Mouse (Mus musculus): ENCODE results near the gene Igsf10. TPM values are rescaled to one million over a fixed set of nuclear protein-coding genes. Genes with fewer than 3 reads are reported as not detected.

Igsf10 gene
- total RNA-seq, 2 experiments from 2014 or later = 2.8 to 4.2 TPM

DNA sequence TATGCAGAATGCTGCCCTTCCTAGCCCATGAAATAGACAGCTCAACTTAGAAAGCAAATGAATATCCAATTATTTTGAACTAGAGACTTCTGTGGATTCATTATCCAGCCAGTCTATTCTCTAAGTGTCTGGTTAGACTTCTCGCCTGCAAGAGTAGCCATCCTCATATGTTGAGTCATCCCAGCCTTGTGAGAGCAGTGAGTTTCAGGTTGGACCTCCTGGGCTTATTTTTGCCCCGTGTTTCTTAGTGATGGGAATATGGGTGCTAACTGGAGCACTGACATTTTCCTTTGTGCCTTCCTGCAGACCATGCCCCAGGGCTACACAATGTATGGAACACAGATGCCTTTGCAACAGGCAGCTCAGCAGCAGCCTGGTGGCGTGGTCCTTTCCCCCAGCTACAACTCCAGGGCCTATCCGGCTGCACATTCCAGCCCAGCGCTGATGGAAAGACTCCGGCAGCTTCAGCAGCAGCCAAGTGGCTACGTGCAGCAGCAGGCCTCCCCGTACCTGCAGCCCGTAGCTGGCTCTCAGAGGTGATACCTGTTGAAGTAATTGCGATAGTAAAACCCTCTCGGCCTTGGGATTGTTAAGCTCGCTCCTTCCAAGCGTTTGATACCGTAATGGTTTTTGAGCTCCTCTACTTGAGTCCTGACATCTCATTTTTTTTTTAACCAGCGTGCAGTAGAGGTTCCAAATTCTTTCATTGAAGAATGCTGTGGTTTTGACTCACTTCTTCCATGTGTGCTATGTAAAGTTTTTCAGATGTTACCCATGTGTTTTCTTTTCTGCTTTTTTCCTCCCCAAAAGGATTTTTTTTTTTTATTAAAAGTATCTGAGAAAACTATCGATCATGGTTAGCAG is 48.3 kb downstream of the Igsf10 start:
- no peak for DNase-seq (ENCODE audit: low spot score)
- intact Hi-C loops (cut with DNase I) = no loop called here

DNA sequence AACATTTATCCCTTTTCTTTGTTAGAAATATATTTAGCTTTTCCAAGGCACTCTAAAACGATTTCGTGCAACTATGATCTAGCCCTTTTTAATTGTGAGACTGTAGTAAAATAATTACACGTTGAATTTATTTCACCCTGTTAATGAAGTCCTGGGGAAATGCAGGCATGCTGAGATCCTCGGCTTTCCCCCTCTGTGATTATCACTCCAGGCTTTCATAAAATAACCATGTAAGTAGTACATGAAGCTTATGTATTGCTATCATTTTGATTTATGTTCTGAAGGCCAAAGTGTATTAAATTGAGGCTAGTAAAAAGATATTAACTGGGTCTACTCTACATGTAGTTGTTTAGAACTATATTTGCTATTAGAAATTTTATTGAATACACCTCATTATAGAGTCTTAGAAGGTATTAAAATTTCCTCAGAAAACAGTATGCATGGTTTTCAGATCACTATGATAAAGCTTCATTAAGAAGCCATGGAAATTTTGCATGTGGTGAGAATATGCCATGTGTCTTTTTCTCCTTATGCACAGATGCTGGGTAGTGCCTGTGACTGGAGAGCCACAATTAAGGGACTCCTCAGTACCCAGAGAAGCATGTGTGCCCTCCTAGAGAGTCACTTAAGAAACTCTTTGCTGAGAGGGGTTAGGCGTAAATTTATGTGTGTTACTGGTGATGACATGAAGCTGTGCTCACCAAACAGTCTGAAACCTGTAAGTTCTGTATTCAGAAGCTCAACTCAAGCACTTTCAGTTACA is 50.6 kb downstream of the Igsf10 start:
- intact Hi-C loops (cut with DNase I) = no loop called here
- DNase-seq (ENCODE audit: low spot score) = no peak

DNA sequence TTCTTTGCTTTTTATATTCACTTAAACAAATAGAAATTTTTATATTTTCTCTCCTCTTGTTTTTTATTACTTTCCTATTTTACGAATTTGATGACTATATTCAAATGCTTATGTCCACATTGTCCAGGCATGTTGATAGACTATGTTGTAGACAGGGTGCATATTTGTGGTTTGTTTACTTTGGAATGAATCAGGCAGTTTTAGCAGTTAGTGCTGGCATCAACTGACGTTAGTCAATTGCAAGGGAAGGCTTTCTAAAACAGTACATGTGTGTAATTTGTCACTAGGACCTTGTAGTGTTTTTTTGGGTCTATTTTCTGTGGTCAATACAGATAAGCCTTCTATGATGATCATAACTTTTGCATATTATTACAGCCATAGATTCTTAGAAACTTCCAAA is 53.6 kb downstream of the Igsf10 start:
- DNase-seq (ENCODE audit: low spot score) = no peak
- intact Hi-C loops (cut with DNase I) = no loop called here

DNA sequence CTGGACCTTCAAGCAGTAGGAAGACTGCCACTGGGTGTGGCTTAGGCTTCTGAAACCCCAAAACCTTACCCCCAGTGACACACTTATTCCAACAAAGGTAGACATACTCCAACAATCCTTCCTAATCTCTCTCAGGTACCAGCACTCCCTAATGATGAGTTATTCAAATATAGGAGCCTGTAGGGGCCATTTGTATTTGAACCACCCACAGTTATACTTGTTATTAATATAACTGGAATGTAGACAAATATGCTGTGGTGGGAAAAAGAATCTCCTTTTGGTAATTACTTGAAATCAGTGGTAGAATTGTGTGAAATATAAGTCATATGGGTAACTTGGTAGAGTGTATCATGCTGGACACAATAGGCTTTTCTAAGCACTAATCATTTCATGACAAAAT is 65.6 kb downstream of the Igsf10 start:
- DNase-seq (ENCODE audit: low spot score) = no peak
- intact Hi-C loops (cut with DNase I) = no loop called here

DNA sequence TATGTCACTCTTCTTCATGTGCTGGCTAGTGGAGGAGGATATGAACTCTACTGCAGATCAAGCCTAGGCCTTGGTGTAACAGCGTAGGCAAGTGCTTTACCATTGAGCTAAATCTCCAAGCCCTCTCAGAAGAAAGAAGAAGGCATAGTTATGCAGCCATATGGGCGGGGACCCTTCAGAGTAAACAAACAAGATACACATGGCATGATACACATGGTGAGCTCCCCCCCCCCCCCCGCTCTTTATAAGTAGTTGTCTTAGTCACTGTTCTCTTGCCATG is 66.0 kb downstream of the Igsf10 start:
- intact Hi-C loops (cut with DNase I) = no loop called here

DNA sequence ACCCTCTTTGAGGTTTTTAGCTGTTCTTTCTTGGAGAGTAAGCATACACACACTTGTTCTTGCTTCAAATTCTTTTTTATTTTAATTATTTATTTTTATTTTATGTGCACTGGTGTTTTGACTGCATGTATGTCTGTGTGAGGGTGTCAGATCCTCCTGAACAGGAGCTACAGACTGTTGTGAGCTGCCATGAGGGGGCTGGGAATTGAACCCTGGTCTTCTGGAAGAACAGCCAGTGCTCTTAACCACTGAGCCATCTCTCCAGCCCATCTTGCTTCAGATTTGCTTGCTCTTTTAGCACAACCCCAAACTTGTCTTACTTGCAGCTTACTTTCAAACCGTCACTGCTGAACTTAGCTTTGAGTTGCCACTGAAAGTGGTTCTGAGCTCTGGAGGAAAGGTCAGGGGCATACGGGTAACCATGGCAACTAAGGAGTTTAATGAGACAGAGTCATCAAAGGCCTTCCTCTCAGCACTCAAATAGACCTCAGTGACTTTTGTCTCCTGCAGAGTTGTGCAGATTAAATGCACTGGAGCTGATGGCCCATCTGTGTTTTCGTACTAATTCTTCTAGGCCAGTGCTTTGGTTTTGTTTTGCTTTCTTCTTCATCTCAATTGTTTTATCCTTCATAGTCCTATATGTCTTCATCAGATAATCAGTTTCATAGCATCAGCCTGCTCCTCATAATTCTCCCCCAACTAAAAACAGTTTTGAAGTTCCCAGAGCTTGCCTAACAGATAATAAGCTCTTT is 66.5 kb downstream of the Igsf10 start:
- DNase-seq (ENCODE audit: low spot score) = no peak

More for the DNA sequence above, 66.0 kb downstream of the Igsf10 start:
- DNase-seq (ENCODE audit: low spot score) = no peak

DNA sequence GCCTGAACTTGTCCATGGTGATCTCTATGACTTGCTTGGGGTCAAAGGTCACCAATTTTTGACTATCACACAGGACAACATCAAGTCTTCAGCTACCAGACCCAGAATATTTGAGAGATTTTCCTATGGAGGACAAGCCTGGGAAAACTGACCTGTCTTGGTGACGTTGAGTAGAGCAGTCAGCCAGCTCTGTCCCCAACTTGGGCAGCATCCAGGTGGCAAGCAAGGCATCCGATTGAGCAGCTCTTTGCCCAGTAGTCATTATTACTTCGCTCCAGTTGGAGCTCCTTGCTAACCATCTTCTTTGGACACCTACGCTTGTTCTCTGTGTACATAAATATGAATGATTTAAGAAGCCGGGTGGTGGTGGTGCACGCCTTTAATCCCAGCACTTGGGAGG is 73.4 kb downstream of the Igsf10 start:
- DNase-seq (ENCODE audit: low spot score) = no peak
- intact Hi-C loops (cut with DNase I) = no loop called here

More for the DNA sequence above, 66.5 kb downstream of the Igsf10 start:
- intact Hi-C loops (cut with DNase I) = no loop called here

Other genes with a start within 250 kb of the Igsf10 start
- gene Gpr171, start 242.6 kb downstream of the Igsf10 start, total RNA-seq (2021) = under 1 TPM in 1 of 2 experiments, not detected in 1; 0.11 TPM
- 1 to 10 TPM; 3.6 to 4.2 TPM for gene P2ry14, start 190.8 kb downstream of the Igsf10 start, total RNA-seq (2021)
- gene Gpr87, start 149.3 kb downstream of the Igsf10 start, total RNA-seq (2021) = not detected
- under 1 TPM; 0.83 to 0.92 TPM for gene P2ry13, start 133.5 kb downstream of the Igsf10 start, total RNA-seq (2021)
- 1 to 10 TPM; 2.1 to 3.1 TPM for gene P2ry12, start 81.5 kb downstream of the Igsf10 start, total RNA-seq (2021)